Mouse (Mus musculus): Measurements from ENCODE around the gene Sulf2. TPM values are rescaled to one million over a fixed set of nuclear protein-coding genes. Genes with fewer than 3 reads are reported as not detected.
"Not testable (repeated sequence)": the region's sequence is repeated elsewhere in the genome, so short reads cannot be mapped to it uniquely, and the experiment has no call there.

Gene Sulf2
- 88.6 and 113 TPM in 2 replicates for polyA plus RNA-seq (2015; fragmentation: Nextera tagmentation; extraction: Ambion mirVana)

DNA sequence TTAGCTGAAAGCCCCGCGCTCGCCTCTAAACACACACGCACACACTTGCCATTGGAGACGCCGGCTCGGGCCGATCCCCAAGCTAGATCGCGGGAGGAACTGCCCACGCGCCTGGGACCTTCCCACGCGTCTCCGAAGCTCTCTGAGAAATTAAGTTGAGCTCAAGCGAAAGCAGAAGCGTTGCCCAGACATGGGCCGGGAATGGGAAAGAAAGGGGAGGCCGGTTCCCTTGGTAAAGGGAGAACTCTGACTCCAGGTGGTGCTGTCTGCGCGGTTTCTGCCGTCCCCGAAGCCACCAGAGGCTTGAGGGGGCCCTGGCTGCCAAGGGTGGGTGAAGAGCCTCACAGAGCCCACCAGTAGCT lies at the start of gene Sulf2:
Gene Sulf2 (minus strand): TSS at position 210 of the 362 bp plus-strand sequence.
- peaks cover 32% of the 10 kb centered on the region for H3K27me3 ChIP-seq
- no peaks in the 10 kb centered on the region for H3K9me3 ChIP-seq
- peaks cover 64% of the 10 kb centered on the region for H3K4me1 ChIP-seq (replicated peaks)
- WGBS = under 1% methylated on average over 23 of the region's 23 CpGs
- ATAC-seq (ENCODE audit: low FRiP score) = peak; percentile 57
- peak within 1 kb of the TSS; percentile 84 for H3K4me2 ChIP-seq
- H3K27ac ChIP-seq = peak within 1 kb of the TSS; percentile 94
- no peaks in the 10 kb centered on the region for H3K36me3 ChIP-seq
- H3K4me3 ChIP-seq = peak within 1 kb of the TSS; percentile 75
- H3K9ac ChIP-seq = peak within 1 kb of the TSS; percentile 94

DNA sequence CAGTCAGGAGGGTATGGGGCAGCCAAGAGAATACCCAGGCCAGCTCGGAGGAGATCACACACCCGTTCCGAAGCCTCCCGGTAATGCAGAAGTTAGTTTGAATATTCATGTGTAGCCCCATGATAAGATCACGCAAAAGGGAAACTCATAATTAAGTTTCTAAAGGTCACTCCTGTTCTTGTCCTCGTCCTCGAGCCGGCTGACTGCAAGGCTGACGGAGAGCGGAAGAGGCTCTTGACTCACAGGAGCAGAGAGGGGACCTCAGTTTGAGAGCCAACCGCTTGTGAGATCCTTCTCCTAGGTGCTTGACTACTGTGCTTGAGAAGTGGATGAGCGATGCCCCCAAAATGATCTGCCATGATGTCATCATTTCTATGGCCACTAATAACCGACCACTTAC lies 48.7 kb upstream of the Sulf2 start:
- Histone ChIP-seq H3K36me3 (no peaks in the 10 kb centered on the region), H3K27ac (no peak overlapping the region), H3K4me3 (no peak overlapping the region), H3K9me3 (no peaks in the 10 kb centered on the region), H3K4me2 (no peak overlapping the region), H3K27me3 (peaks cover 55% of the 10 kb centered on the region), H3K4me1 (replicated peaks) (peaks cover 12% of the 10 kb centered on the region), H3K9ac (no peak overlapping the region)
- WGBS = 84% methylated on average over 13 of the region's 13 CpGs
- no peak for ATAC-seq (ENCODE audit: low FRiP score)

DNA sequence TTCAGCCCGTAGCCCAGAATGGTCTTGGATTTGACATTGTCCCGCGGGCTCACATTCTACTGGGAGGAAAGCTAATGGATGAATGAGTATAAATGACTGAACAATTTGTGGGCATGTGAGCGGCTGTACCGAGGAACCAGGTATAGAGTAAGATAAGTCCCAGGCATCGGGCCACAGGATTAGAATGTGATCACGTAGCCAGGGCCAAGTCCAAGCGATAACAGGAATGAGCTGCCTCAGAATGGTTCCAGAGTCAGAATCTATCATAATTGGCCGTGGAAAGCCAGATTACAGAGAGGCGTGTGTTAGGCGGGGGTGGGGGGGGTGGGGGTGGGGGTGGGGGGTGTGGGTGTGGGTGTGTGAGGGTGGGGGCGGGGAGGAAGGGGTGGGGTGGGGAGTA lies 48.2 kb upstream of the Sulf2 start:
- H3K27me3 ChIP-seq = peaks cover 59% of the 10 kb centered on the region
- 84% methylated on average over 12 of the region's 12 CpGs for WGBS
- H3K27ac ChIP-seq = no peak overlapping the region
- no peak overlapping the region for H3K4me2 ChIP-seq
- H3K9me3 ChIP-seq = no peaks in the 10 kb centered on the region
- no peak for ATAC-seq (ENCODE audit: low FRiP score)
- H3K4me3 ChIP-seq = no peak overlapping the region
- H3K4me1 ChIP-seq (replicated peaks) = peaks cover 12% of the 10 kb centered on the region
- no peak overlapping the region for H3K9ac ChIP-seq
- no peaks in the 10 kb centered on the region for H3K36me3 ChIP-seq

DNA sequence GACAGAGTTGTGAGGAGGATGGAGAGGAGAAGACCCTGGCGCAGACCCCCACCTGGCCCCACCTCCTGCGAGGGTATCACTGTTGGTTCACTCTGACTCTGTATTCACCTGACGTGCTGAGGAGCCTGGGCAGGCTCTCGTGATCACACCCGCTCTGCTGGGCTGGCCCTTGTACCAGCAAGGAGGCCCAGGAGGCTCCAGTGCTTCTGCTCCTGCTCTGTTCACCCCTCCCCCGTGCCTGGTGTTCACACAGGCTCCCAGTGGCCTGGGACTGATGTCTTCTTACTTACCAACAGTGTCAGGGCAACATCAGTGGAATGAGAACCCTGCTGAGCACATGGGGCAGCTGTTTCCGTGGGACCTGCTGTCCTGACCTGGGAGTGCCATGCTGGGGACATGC lies 42.5 kb upstream of the Sulf2 start:
- Histone ChIP-seq H3K36me3 (no peaks in the 10 kb centered on the region), H3K4me2 (no peak overlapping the region), H3K9ac (no peak overlapping the region), H3K4me1 (replicated peaks) (peaks cover 23% of the 10 kb centered on the region), H3K27ac (no peak overlapping the region), H3K27me3 (peaks cover 74% of the 10 kb centered on the region), H3K9me3 (no peaks in the 10 kb centered on the region), H3K4me3 (no peak overlapping the region)
- WGBS = 48% methylated on average over 7 of the region's 7 CpGs
- ATAC-seq (ENCODE audit: low FRiP score) = no peak

DNA sequence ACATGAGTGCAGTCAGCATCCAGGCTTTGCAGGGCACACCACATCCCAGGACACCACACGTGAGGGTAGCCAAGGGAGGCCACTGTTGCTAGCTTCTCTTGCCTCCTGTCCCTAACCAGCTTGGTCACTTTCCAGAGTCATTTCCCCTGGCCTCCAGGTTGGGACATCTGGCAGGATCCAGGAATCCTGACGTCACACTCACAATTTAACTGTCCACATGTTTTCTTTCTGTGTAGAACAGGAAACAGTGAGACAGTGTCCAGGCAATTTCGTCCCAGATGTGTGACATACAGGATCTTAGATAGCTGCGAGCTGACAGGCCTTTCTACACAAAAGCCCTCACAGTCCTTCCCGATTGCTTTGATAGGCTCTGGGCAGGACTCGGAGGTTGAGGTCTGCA lies 41.6 kb upstream of the Sulf2 start:
- WGBS = 74% methylated on average over 6 of the region's 6 CpGs
- ATAC-seq (ENCODE audit: low FRiP score) = no peak
- H3K36me3 ChIP-seq = no peaks in the 10 kb centered on the region
- H3K9ac ChIP-seq = no peak overlapping the region
- no peaks in the 10 kb centered on the region for H3K9me3 ChIP-seq
- no peak overlapping the region for H3K4me3 ChIP-seq
- peaks cover 23% of the 10 kb centered on the region for H3K4me1 ChIP-seq (replicated peaks)
- H3K27me3 ChIP-seq = peaks cover 74% of the 10 kb centered on the region
- H3K27ac ChIP-seq = no peak overlapping the region
- H3K4me2 ChIP-seq = no peak overlapping the region

DNA sequence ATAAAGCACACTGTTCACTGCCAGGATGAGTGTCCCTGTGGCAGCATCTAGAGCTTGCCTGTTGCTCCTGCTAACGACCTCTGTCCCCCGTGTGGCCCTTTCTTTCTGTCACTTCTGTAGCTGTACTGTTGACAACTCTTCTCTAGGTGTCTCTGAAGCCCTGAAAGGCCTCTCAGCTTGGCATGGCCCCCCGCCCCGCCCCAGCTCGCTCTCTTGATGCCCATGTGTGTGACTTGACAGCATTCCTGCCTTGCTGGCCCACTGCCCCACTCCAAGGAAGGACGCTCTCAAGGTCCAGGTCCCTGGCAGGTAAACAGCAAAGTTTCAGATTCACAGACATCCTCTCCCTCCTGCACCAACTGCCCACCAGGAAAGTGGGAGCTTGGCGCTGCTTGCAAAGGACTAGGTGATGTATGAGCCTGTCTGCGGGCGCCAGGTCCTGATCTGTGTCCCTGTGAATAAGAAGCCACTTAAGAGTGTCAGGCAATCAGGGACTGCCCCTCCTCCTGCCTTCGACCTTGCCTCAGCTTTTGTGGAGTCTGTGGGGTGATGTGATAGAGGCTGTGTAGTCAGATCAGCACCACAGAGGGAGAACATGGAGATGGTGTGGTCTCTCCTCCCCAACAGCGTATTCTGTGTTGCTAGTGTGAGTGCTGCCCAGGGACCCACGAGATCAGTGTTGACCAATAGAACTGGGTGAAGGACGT lies 40.8 kb upstream of the Sulf2 start:
- Histone ChIP-seq H3K4me2 (no peak overlapping the region), H3K9me3 (no peaks in the 10 kb centered on the region), H3K27ac (no peak overlapping the region), H3K27me3 (peaks cover 69% of the 10 kb centered on the region), H3K36me3 (no peaks in the 10 kb centered on the region), H3K4me3 (no peak overlapping the region), H3K4me1 (replicated peaks) (peaks cover 23% of the 10 kb centered on the region), H3K9ac (no peak overlapping the region)
- ATAC-seq (ENCODE audit: low FRiP score) = no peak
- 66% methylated on average over 13 of the region's 13 CpGs for WGBS

DNA sequence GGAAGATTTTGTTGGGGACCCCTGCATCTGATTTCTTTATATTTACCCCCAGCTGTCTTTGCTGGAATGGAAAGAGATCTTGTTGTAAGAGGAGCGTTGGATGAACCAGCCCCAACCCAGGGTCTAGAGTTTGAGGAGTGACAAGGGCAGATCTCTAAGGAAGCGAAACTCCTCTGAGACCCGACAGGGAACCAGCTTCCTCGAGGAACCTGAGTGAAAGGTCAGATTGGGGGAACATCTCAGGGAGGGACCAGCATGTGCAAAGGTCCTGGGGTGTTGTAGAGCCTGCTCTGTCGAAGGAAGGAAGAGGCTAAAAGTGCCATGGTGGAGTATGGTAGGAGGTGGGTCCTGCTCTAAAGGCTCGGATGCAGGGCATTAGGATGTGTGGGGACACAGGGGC lies 39.6 kb upstream of the Sulf2 start:
- Histone ChIP-seq H3K27me3 (peaks cover 61% of the 10 kb centered on the region), H3K9ac (no peak overlapping the region), H3K4me1 (replicated peaks) (peaks cover 30% of the 10 kb centered on the region), H3K27ac (no peak overlapping the region), H3K4me3 (no peak overlapping the region), H3K9me3 (no peaks in the 10 kb centered on the region), H3K4me2 (no peak overlapping the region), H3K36me3 (no peaks in the 10 kb centered on the region)
- no peak for ATAC-seq (ENCODE audit: low FRiP score)
- WGBS = 81% methylated on average over 6 of the region's 6 CpGs

DNA sequence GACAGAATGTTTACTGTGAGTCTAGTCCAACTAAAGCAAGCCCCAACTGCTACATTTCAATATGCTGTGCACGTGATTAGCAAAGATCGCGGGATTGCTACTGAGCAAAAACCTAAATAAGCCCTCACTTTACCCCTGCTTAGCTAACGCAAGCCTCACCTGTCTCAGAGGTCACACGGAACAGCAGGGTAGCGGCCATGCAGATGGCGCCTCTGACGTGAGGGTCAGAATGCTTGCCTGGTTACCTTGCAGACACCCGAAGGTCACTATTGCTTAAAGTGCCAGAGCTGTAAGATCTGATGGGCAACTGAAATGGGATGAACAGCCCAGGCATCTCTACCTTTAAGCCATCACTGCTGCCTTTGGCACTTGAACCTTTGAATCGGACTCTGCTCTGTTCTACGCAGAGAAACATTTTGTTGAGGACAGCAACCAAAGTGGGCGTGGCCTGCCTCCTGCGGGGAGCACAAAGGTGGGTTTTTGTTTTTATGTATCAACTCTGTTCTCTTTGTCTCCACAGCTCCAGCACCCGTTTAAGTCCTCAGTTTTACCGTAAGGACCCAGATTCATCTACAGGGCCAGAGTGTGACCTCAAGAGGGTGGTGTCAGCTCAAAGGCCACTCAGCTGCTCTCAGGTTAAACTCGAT lies 38.8 kb upstream of the Sulf2 start:
- no peaks in the 10 kb centered on the region for H3K9me3 ChIP-seq
- H3K36me3 ChIP-seq = no peaks in the 10 kb centered on the region
- ATAC-seq (ENCODE audit: low FRiP score) = no peak
- H3K4me2 ChIP-seq = no peak overlapping the region
- H3K4me3 ChIP-seq = no peak overlapping the region
- 61% methylated on average over 16 of the region's 16 CpGs for WGBS
- H3K27ac ChIP-seq = no peak overlapping the region
- no peak overlapping the region for H3K9ac ChIP-seq
- H3K4me1 ChIP-seq (replicated peaks) = peaks cover 30% of the 10 kb centered on the region
- H3K27me3 ChIP-seq = peaks cover 56% of the 10 kb centered on the region

DNA sequence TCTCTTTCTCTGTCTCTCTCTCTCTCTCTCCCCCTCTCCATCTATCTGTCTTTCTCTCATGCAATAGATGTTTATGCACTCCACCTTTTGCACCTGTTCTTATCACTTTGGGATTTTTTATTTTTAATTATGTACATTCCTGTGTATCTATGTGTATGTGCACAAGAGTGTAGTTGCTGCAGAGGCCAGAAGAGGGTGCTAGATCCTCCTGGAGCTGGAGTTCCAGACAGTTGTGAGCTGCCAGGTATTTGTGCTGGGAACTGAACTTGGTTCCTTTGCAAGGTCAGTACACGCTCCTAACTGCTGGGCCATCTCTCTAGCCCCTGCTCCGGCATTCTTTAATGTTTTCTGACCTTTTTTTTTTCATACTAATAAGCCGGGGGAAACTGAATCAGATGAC lies 38.0 kb upstream of the Sulf2 start:
- no peaks in the 10 kb centered on the region for H3K36me3 ChIP-seq
- H3K4me2 ChIP-seq = no peak overlapping the region
- no peak overlapping the region for H3K27ac ChIP-seq
- H3K27me3 ChIP-seq = peaks cover 52% of the 10 kb centered on the region
- H3K4me1 ChIP-seq (replicated peaks) = peaks cover 33% of the 10 kb centered on the region
- H3K9ac ChIP-seq = no peak overlapping the region
- 89% methylated on average over 3 of the region's 3 CpGs for WGBS
- no peak for ATAC-seq (ENCODE audit: low FRiP score)
- H3K4me3 ChIP-seq = no peak overlapping the region
- no peaks in the 10 kb centered on the region for H3K9me3 ChIP-seq

DNA sequence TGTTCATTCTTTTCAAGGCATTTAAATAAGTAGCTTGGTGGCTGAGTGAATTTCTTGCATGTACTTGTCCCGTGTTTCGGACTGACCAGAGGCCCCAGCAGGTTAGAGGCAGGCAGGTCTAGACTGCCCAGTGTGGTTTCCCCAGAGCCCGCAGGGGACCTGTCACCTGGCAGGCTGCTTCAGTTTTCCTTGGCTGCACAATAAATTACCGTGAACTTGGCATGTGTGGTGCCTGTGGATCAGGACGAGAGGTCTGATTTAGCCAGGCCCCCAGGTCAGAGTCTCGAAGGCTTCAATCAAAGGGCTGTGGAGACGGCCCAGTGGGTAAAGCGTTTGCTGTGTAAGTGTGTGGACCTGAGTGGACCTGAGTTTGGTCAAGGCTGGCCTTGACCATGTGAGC lies 35.4 kb upstream of the Sulf2 start:
- Histone ChIP-seq H3K9ac (no peak overlapping the region), H3K36me3 (no peaks in the 10 kb centered on the region), H3K4me2 (no peak overlapping the region), H3K9me3 (no peaks in the 10 kb centered on the region), H3K27ac (no peak overlapping the region), H3K4me1 (replicated peaks) (peaks cover 29% of the 10 kb centered on the region), H3K4me3 (no peak overlapping the region), H3K27me3 (peaks cover 42% of the 10 kb centered on the region)
- WGBS = 59% methylated on average over 8 of the region's 8 CpGs
- no peak for ATAC-seq (ENCODE audit: low FRiP score)

DNA sequence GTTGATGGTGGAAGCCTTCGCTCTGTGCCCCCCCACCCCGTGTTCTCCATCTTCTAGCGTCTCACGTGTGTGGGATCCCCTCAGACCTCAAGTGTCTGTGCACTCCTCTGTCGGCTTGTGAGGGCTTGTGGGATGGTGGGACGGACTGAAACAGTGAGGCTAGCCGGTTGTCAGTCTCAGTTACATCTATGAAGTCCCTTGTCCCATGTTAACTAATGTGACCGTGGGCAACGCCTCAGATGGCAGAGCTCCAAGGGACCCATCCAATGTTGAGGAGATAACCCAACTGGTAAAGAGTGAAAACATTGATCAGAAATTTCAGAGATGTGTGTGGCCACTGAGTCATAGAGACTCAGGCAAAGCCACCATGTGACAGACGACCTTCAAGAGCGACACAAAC lies 33.7 kb upstream of the Sulf2 start:
- H3K9me3 ChIP-seq = no peaks in the 10 kb centered on the region

DNA sequence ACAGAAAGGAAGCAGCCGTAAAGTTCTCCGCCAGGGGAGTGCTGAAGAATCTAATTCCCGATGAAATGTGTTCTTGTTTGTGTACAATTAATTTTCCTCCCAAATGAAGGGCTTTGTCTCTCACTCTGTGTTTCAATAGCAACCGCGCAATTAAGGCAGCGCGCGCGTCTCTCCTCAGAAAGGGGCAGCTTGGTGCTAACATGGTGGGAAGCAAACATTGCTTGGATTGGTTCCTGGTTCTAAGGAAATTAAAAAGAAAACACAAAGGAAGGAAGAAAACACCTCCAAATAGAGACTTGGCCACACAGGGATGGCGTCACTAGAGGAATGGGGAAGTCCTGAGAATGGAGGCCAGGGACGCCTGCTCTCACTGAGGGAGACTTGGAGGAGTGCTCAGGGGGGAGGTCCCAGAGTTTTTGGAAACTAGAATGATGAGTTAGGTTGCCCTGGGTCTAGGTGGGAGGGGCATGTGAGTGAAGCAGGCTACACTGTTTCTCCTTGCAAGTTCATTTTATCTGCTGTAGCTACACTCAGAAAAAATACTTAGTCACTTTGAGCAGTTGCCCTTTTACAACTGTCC lies 32.5 kb upstream of the Sulf2 start:
- not testable (repeated sequence) for H3K9me3 ChIP-seq; H3K9ac ChIP-seq; H3K36me3 ChIP-seq; H3K4me2 ChIP-seq; ATAC-seq (ENCODE audit: low FRiP score); H3K4me3 ChIP-seq
- Histone ChIP-seq H3K4me1 (replicated peaks) (peaks cover 28% of the 10 kb centered on the region), H3K27ac (peak overlapping the region; percentile 69), H3K27me3 (peaks cover 49% of the 10 kb centered on the region)
- 52% methylated on average over 10 of the region's 11 CpGs for WGBS

More for the DNA sequence above, 33.7 kb upstream of the Sulf2 start:
- peaks cover 50% of the 10 kb centered on the region for H3K27me3 ChIP-seq
- no peak for ATAC-seq (ENCODE audit: low FRiP score)
- H3K27ac ChIP-seq = no peak overlapping the region
- 94% methylated on average over 11 of the region's 11 CpGs for WGBS
- no peak overlapping the region for H3K4me2 ChIP-seq
- H3K9ac ChIP-seq = no peak overlapping the region
- H3K4me3 ChIP-seq = no peak overlapping the region
- H3K4me1 ChIP-seq (replicated peaks) = peaks cover 28% of the 10 kb centered on the region
- no peaks in the 10 kb centered on the region for H3K36me3 ChIP-seq

DNA sequence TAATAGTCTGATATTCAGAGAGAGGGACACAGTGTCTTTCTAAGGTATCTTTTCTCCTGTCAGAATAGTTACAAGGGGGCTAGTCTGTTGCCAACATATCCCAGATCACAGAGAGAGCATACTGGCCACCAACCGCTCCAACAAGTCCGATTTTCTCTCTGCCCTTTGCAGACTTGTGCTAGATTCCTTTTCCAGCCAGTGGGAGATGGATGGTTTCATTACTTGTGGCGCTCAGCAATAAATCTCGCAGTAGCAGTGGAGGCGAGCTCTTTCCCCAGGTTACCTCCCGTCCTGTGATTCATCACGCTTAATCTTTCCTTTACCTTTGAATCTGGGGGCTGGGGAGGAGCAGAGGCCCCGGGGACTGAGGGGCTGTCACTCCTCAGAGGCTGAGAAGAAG lies 31.9 kb upstream of the Sulf2 start:
- H3K4me3 ChIP-seq = not testable (repeated sequence)
- WGBS = 38% methylated on average over 8 of the region's 8 CpGs

More for the DNA sequence above, 31.9 kb upstream of the Sulf2 start:
- peak overlapping the region; percentile 81 for H3K27ac ChIP-seq
- not testable (repeated sequence) for H3K4me2 ChIP-seq, H3K9me3 ChIP-seq, H3K9ac ChIP-seq, H3K36me3 ChIP-seq
- H3K27me3 ChIP-seq = peaks cover 43% of the 10 kb centered on the region
- peaks cover 30% of the 10 kb centered on the region for H3K4me1 ChIP-seq (replicated peaks)
- ATAC-seq (ENCODE audit: low FRiP score) = 0 out of 2 replicates have a peak, but pooled peaks have one; percentile 28
